Mouse (Mus musculus): Measurements from ENCODE around the gene Pisd.

Gene Pisd

DNA sequence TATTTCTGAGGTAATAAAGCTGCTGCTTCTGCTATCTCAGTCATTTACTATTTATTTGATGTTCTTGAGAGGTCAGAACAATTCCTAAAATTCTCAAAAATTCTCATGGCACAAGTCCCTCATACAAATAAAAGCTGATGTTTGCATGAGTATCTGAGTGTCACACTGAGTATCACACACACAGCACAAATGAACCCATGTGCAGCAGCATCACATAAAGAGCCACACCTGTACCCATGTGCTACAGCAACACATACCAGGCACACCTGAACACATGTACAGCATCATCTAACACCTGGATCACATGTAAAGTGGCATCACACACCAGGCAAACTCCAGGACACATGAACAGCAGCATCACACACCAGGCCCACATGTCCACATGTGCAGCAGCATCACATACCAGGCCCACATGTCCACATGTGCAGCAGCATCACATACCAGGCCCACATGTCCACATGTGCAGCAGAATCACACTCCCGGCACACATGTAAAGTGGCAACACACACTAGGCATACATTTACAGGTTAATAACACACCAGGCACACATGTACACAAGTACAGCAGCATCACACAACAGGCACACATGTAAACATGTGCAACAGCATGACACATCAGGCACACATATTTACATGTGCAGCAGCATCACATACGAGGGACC, 72.3 kb downstream of the Pisd start:
- peak; percentile 8 for ATAC-seq (ENCODE audit: insufficient number of reproducible peaks, low FRiP score, low TSS enrichment)

DNA sequence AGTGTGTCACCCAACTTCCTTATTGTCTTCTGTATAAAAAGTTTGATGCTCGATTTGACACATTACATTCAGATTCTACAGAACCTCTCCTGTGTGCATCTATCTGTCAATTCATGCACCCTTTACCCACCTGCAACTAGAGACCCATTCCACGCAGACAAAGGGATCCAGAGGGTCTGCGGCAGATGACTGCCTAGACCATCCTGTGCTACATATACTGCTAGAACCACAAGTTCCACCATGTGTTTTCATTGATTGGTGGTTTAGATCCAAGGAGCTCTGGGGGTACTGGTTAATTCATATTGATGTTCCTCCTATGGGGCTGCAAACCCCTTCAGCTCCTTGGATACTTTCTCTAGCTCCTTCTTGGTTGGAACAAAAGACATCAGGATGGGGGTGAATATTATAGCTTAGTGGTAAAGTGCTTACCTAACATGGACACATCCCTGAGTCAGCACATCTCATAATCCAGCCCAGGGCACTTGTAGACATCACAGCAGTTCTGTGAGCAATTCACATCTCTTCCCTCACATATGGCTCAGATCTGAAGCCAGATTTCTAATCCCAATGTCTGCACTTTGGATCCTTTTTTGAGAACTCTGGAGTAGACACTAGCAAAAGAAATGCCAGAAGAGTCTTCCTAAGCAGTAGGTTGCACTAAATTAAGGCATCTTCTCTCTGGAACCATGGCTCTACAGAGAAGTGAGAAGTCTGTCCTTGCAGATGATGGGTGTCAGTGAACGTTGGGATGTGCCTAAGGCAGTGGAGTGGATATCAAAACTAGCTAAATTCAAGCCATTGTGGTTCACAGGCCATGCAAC, 73.0 kb downstream of the Pisd start:
- no peak for ATAC-seq (ENCODE audit: insufficient number of reproducible peaks, low FRiP score, low TSS enrichment)

GRCm38 (mm10) chr5:32711485-32711884, 74.0 kb downstream of the Pisd start:
- no peak for ATAC-seq (ENCODE audit: insufficient number of reproducible peaks, low FRiP score, low TSS enrichment)

GRCm38 (mm10) chr5:32706226-32706780, 79.1 kb downstream of the Pisd start:
- no peak for ATAC-seq (ENCODE audit: insufficient number of reproducible peaks, low FRiP score, low TSS enrichment)

DNA sequence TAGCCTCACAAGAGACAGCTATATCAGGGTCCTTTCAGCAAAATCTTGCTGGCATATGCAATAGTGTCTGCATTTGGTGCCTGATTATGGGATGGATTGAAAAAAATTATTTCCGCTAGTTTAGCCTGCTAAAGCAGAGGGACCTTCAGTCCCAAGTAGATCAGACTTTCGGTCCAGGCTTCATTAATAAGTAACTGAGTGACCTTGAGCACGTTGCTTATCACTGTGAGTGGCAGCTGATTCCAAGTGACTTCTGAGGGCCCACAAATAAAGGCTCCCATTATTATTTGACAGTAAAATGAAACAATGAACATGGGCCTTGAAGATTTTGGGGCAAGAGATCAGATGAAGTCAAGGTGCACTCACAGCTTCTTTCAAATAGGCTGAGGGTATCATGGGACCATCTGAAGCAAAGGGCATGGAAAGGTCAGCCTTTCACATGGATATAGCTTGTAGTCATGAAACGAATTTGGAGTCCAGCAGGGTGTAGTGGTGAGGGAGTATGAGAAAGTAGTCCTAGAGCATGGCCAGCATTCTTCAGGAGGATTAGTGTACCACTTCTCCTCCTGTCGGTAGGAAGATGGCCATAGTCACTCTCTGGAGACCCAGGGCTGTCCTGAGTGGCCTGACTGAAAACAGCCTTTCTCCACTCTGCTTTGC, 88.1 kb downstream of the Pisd start:
- ATAC-seq (ENCODE audit: insufficient number of reproducible peaks, low FRiP score, low TSS enrichment), result no peak

GRCm38 (mm10) chr5:32693411-32693810, 92.0 kb downstream of the Pisd start:
- no peak for ATAC-seq (ENCODE audit: insufficient number of reproducible peaks, low FRiP score, low TSS enrichment)

All from cerebellum, adult (tissue).